Mouse (Mus musculus) ES-E14 (cell line): Measurements from ENCODE around the gene Ppox.

ENCODE experiments used
- HCFC1 ChIP-seq: IDR thresholded peaks from 2 replicates; pipeline ENCODE4 v1.6.1; 2012; ENCODE audit warnings: low read length, inconsistent platforms, borderline replicate concordance; ENCODE audit not compliant: insufficient read depth
- MAFK ChIP-seq: IDR thresholded peaks from 2 replicates; pipeline ENCODE4 v1.6.1; 2014; ENCODE audit warnings: mild to moderate bottlenecking, low read depth, low read length, inconsistent platforms; ENCODE audit not compliant: insufficient read depth
- ZC3H11A ChIP-seq: IDR thresholded peaks from 2 replicates; pipeline ENCODE4 v1.6.1; 2012; ENCODE audit warnings: low read depth, mild to moderate bottlenecking, inconsistent platforms, low read length, borderline replicate concordance
- ZNF384 ChIP-seq: IDR thresholded peaks from 2 replicates; pipeline ENCODE4 v1.6.1; 2012; ENCODE audit warnings: low read depth, low read length, inconsistent platforms

- TF ChIP-seq ZC3H11A = no peak
- TF ChIP-seq HCFC1 = no peak
- TF ChIP-seq MAFK = no peak
- TF ChIP-seq ZNF384 = no peak
These were observed 45.2 kb downstream of the Ppox start for GRCm38 (mm10) chr1:171235791-171236190.
